Mouse (Mus musculus): ENCODE data around the gene Gm48551.

Gm48551 gene

GRCm38 (mm10) chr10:81356991-81357844 is 27.0 kb upstream of the Gm48551 start, which contains the start of gene Mfsd12:
Gene Mfsd12 (plus strand): TSS chr10:81357491.
- peak; percentile 85 for DNase-seq

- no peak for DNase-seq
Measured at GRCm38 (mm10) chr10:81358209-81358608, 26.1 kb upstream of the Gm48551 start.

GRCm38 (mm10) chr10:81358841-81359240 is 25.4 kb upstream of the Gm48551 start:
- no peak for DNase-seq

GRCm38 (mm10) chr10:81360721-81361120 is 23.5 kb upstream of the Gm48551 start:
- DNase-seq: no peak

GRCm38 (mm10) chr10:81362336-81362949 is 21.8 kb upstream of the Gm48551 start:
- DNase-seq: no peak

GRCm38 (mm10) chr10:81363436-81364346 is 20.6 kb upstream of the Gm48551 start:
- DNase-seq: no peak

- no peak for DNase-seq
Measured at GRCm38 (mm10) chr10:81364666-81365065, 19.6 kb upstream of the Gm48551 start.

- no peak for DNase-seq
Measured at GRCm38 (mm10) chr10:81365073-81365472, 19.2 kb upstream of the Gm48551 start.

GRCm38 (mm10) chr10:81365672-81366476 is 18.4 kb upstream of the Gm48551 start, which contains the start of gene 4930404N11Rik:
Gene 4930404N11Rik (minus strand): TSS chr10:81365816.
- no peak for DNase-seq

GRCm38 (mm10) chr10:81366477-81367206 is 17.6 kb upstream of the Gm48551 start:
- DNase-seq: no peak

GRCm38 (mm10) chr10:81367207-81367495 is 17.1 kb upstream of the Gm48551 start:
- no peak for DNase-seq

- no peak for DNase-seq
Measured at GRCm38 (mm10) chr10:81375322-81375721, 8.9 kb upstream of the Gm48551 start.

GRCm38 (mm10) chr10:81376561-81377361 is 7.5 kb upstream of the Gm48551 start:
- peak; percentile 67 for DNase-seq

GRCm38 (mm10) chr10:81377362-81377664 is 7.0 kb upstream of the Gm48551 start:
- DNase-seq: no peak

- no peak for DNase-seq
Measured at GRCm38 (mm10) chr10:81377793-81378552, 6.3 kb upstream of the Gm48551 start, which contains the start of gene Fzr1. Gene Fzr1 (minus strand): TSS chr10:81378516.

- peak; percentile 100 for DNase-seq
Measured at GRCm38 (mm10) chr10:81378553-81379182, 5.6 kb upstream of the Gm48551 start.

- DNase-seq: peak; percentile 72
Measured at GRCm38 (mm10) chr10:81379183-81379553, 5.1 kb upstream of the Gm48551 start.

- peak; percentile 71 for DNase-seq
Measured at GRCm38 (mm10) chr10:81379809-81380378, 4.4 kb upstream of the Gm48551 start.

- peak; percentile 62 for DNase-seq
Measured at GRCm38 (mm10) chr10:81382039-81382438, 2.2 kb upstream of the Gm48551 start.
